Mouse (Mus musculus): ENCODE results near the gene Haus8. TPM values are rescaled to one million over a fixed set of nuclear protein-coding genes. Genes with fewer than 3 reads are reported as not detected.
"Not testable (repeated sequence)": the region's sequence is repeated elsewhere in the genome, so short reads cannot be mapped to it uniquely, and the experiment has no call there.

The Haus8 gene
- polyA plus RNA-seq, 1 experiment from 2014 or later: 72.4 TPM

GRCm38 (mm10) chr8:71296784-71297183 lies 24.1 kb upstream of the Haus8 start:
- Histone ChIP-seq H3K79me2 (ENCODE audit: inconsistent target) (peaks cover 91% of the 10 kb centered on the region), H3K27ac (peak overlapping the region; percentile 99), H3K36me3 (ENCODE audit: inconsistent target) (peaks cover 7% of the 10 kb centered on the region; the same call in 1 of the 2 replicates), H3K4me3 (ENCODE audit: inconsistent target) (no peak overlapping the region)
- 66% methylated on average over 2 of the region's 2 CpGs for WGBS (ENCODE audit: missing documents)

GRCm38 (mm10) chr8:71296188-71296621 lies 23.5 kb upstream of the Haus8 start:
- 5% methylated on average over 2 of the region's 2 CpGs for WGBS (ENCODE audit: missing documents)
- Histone ChIP-seq H3K4me3 (ENCODE audit: inconsistent target) (no peak overlapping the region), H3K79me2 (ENCODE audit: inconsistent target) (peaks cover 91% of the 10 kb centered on the region), H3K27ac (peak overlapping the region; percentile 99), H3K36me3 (ENCODE audit: inconsistent target) (peaks cover 10% of the 10 kb centered on the region)

- peaks cover 14% of the 10 kb centered on the region for H3K36me3 ChIP-seq (ENCODE audit: inconsistent target)
- WGBS (ENCODE audit: missing documents): 53% methylated on average over 3 of the region's 3 CpGs
- H3K79me2 ChIP-seq (ENCODE audit: inconsistent target): peaks cover 90% of the 10 kb centered on the region
- peak overlapping the region; percentile 99 for H3K27ac ChIP-seq
- H3K4me3 ChIP-seq (ENCODE audit: inconsistent target): not testable (repeated sequence)
Measured at GRCm38 (mm10) chr8:71293930-71294329, 21.2 kb upstream of the Haus8 start.

DNA sequence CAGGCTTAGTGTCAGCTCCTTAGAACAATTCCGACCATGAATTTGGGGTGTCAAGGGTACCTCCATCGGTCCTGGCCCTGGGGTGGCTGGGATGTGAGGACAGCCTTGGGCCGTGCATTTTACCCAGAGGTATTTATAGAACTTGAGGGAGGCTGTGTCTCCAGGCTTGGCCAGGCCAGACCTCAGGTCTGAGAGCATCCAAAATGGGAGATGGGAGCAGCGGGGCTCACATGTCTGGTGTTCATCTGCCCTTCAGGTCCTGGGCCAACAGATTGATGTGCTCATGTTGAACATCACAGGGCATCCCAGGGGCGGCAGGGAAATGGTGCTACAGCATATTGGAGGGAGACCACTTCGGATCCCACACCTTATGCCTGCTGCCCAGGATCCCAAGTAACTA lies 18.6 kb upstream of the Haus8 start:
- Histone ChIP-seq H3K79me2 (ENCODE audit: inconsistent target) (peaks cover 90% of the 10 kb centered on the region), H3K27ac (0 out of 2 replicates have a peak overlapping the region, but pooled peaks have one; percentile 89), H3K36me3 (ENCODE audit: inconsistent target) (peaks cover 14% of the 10 kb centered on the region), H3K4me3 (ENCODE audit: inconsistent target) (no peak overlapping the region)
- WGBS (ENCODE audit: missing documents): 93% methylated on average over 5 of the region's 6 CpGs

GRCm38 (mm10) chr8:71290911-71291310 lies 18.2 kb upstream of the Haus8 start:
- Histone ChIP-seq H3K79me2 (ENCODE audit: inconsistent target) (peaks cover 91% of the 10 kb centered on the region), H3K4me3 (ENCODE audit: inconsistent target) (no peak overlapping the region), H3K36me3 (ENCODE audit: inconsistent target) (peaks cover 14% of the 10 kb centered on the region), H3K27ac (peak overlapping the region; percentile 89; the same call in 1 of the 2 replicates)
- whole genome bisulfite sequencing (ENCODE audit: missing documents): 85% methylated on average over 10 of the region's 10 CpGs

DNA sequence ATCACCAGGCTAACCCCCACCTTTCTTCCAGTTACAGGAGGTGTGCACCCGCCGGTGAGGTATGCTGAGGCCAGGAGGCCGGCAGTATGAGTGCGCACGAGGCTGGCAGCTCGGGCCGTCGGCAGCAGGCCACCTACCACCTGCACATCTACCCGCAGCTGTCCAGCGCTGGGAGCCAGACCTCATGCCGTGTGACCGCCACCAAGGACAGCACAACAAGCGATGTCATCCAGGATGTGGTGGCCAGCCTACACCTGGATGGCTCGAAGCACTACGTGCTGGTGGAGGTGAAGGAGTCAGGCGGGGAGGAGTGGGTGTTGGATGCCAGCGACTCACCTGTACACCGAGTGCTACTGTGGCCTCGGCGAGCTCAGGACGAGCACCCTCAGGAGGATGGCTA lies 17.5 kb upstream of the Haus8 start:
- Histone ChIP-seq H3K27ac (peak overlapping the region; percentile 89), H3K4me3 (ENCODE audit: inconsistent target) (no peak overlapping the region), H3K36me3 (ENCODE audit: inconsistent target) (peaks cover 14% of the 10 kb centered on the region), H3K79me2 (ENCODE audit: inconsistent target) (peaks cover 91% of the 10 kb centered on the region)
- 98% methylated on average over 13 of the region's 21 CpGs for WGBS (ENCODE audit: missing documents)

GRCm38 (mm10) chr8:71289098-71289497 lies 16.4 kb upstream of the Haus8 start:
- H3K27ac ChIP-seq: peak overlapping the region; percentile 89
- peaks cover 91% of the 10 kb centered on the region for H3K79me2 ChIP-seq (ENCODE audit: inconsistent target)
- H3K36me3 ChIP-seq (ENCODE audit: inconsistent target): peaks cover 14% of the 10 kb centered on the region
- WGBS (ENCODE audit: missing documents): 21% methylated on average over 7 of the region's 7 CpGs
- H3K4me3 ChIP-seq (ENCODE audit: inconsistent target): no peak overlapping the region

GRCm38 (mm10) chr8:71288441-71288949 lies 15.8 kb upstream of the Haus8 start:
- peak overlapping the region; percentile 89 for H3K27ac ChIP-seq
- no peak overlapping the region for H3K4me3 ChIP-seq (ENCODE audit: inconsistent target)
- WGBS (ENCODE audit: missing documents): 34% methylated on average over 3 of the region's 3 CpGs
- peaks cover 14% of the 10 kb centered on the region for H3K36me3 ChIP-seq (ENCODE audit: inconsistent target)
- H3K79me2 ChIP-seq (ENCODE audit: inconsistent target): peaks cover 93% of the 10 kb centered on the region

GRCm38 (mm10) chr8:71286223-71286622 lies 13.5 kb upstream of the Haus8 start:
- not testable (repeated sequence) for H3K4me3 ChIP-seq (ENCODE audit: inconsistent target)
- Histone ChIP-seq H3K79me2 (ENCODE audit: inconsistent target) (peaks cover 93% of the 10 kb centered on the region), H3K36me3 (ENCODE audit: inconsistent target) (peaks cover 10% of the 10 kb centered on the region), H3K27ac (peak overlapping the region; percentile 89)
- WGBS (ENCODE audit: missing documents): 0% methylated on average over 2 of the region's 2 CpGs

GRCm38 (mm10) chr8:71282621-71283020 lies 9.9 kb upstream of the Haus8 start:
- Histone ChIP-seq H3K27ac (no peak overlapping the region), H3K79me2 (ENCODE audit: inconsistent target) (peaks cover 95% of the 10 kb centered on the region), H3K36me3 (ENCODE audit: inconsistent target) (no peaks in the 10 kb centered on the region), H3K4me3 (ENCODE audit: inconsistent target) (no peak overlapping the region)
- 66% methylated on average over 5 of the region's 5 CpGs for WGBS (ENCODE audit: missing documents)

- H3K27ac ChIP-seq; H3K4me3 ChIP-seq (ENCODE audit: inconsistent target); H3K36me3 ChIP-seq (ENCODE audit: inconsistent target): not testable (repeated sequence)
- WGBS (ENCODE audit: missing documents): 89% methylated on average over 1 of the region's 1 CpGs
- H3K79me2 ChIP-seq (ENCODE audit: inconsistent target): peaks cover 95% of the 10 kb centered on the region
Measured at GRCm38 (mm10) chr8:71281731-71282130, 9.0 kb upstream of the Haus8 start.

- not testable (repeated sequence) for H3K27ac ChIP-seq; H3K4me3 ChIP-seq (ENCODE audit: inconsistent target); H3K36me3 ChIP-seq (ENCODE audit: inconsistent target)
- WGBS (ENCODE audit: missing documents): 94% methylated on average over 1 of the region's 1 CpGs
- peaks cover 100% of the 10 kb centered on the region for H3K79me2 ChIP-seq (ENCODE audit: inconsistent target)
Measured at GRCm38 (mm10) chr8:71279409-71279808, 6.7 kb upstream of the Haus8 start.

DNA sequence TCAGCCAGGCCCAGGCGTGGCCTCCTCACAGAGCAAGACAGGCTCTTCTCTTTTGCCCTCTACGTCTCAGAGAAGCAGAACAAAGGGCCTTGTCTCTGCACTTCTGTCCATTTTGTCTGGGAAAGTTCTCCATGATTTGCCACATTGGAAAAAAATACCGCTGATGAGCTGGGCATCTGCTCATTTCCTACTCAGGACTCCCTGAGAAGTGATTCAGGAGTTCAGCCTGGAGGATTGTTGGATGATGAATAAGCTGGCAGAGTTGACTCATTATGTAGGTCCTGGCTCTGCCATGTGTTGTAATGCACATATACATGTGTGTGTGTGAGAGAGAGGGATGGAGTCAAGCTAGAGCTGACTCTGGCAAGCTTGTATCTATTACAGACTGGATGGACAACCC lies 3.4 kb upstream of the Haus8 start:
- Histone ChIP-seq H3K4me3 (ENCODE audit: inconsistent target) (no peak overlapping the region), H3K27ac (no peak overlapping the region), H3K79me2 (ENCODE audit: inconsistent target) (peaks cover 96% of the 10 kb centered on the region), H3K36me3 (ENCODE audit: inconsistent target) (no peaks in the 10 kb centered on the region)
- 98% methylated on average over 3 of the region's 3 CpGs for WGBS (ENCODE audit: missing documents)

GRCm38 (mm10) chr8:71274478-71274877 lies 1.7 kb upstream of the Haus8 start:
- Histone ChIP-seq H3K79me2 (ENCODE audit: inconsistent target) (peaks cover 96% of the 10 kb centered on the region), H3K4me3 (ENCODE audit: inconsistent target) (no peak overlapping the region; the same call in 1 of the 2 replicates), H3K27ac (peak overlapping the region; percentile 94; the same call in 1 of the 2 replicates), H3K36me3 (ENCODE audit: inconsistent target) (no peaks in the 10 kb centered on the region)

DNA sequence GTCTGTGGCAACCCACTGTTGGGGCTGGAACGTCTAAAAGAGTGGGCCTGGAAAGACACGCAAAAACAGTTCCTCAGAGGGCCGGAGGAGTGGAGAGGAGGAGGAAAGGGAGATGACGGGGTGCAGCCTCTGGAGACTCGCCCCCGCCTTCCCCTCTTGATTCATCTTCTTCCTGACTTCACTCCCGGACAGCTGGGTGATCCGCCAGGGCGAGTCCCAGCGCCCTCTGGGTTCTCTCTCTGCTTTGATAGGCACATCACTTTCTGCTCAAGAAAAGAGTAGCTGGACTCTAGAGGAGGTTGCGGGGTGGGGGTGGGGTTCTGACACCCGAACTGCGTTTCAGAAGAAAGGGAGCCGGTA lies 397 bp upstream of the Haus8 start:
- Histone ChIP-seq H3K36me3 (ENCODE audit: inconsistent target) (no peaks in the 10 kb centered on the region), H3K27ac (peak overlapping the region; percentile 94), H3K4me3 (ENCODE audit: inconsistent target) (peak overlapping the region; percentile 92), H3K79me2 (ENCODE audit: inconsistent target) (peaks cover 96% of the 10 kb centered on the region)
- WGBS (ENCODE audit: missing documents): 2% methylated on average over 14 of the region's 14 CpGs

GRCm38 (mm10) chr8:71271630-71272029 lies 1.1 kb downstream of the Haus8 start:
- H3K79me2 ChIP-seq (ENCODE audit: inconsistent target): peaks cover 93% of the 10 kb centered on the region
- peak overlapping the region; percentile 90 for H3K4me3 ChIP-seq (ENCODE audit: inconsistent target)
- WGBS (ENCODE audit: missing documents): 37% methylated on average over 5 of the region's 5 CpGs
- peak overlapping the region; percentile 75 for H3K27ac ChIP-seq
- H3K36me3 ChIP-seq (ENCODE audit: inconsistent target): no peaks in the 10 kb centered on the region

Data from macrophage (primary cell).